Mouse (Mus musculus): Measurements from ENCODE around the gene Jarid2. TPM values are rescaled to one million over a fixed set of nuclear protein-coding genes. Genes with fewer than 3 reads are reported as not detected.

Jarid2 gene
- polyA plus RNA-seq, 1 experiment from 2014 or later = 31.1 TPM

GRCm38 (mm10) chr13:44926311-44926710 lies 197.0 kb downstream of the Jarid2 start:
- no peak overlapping the region for H3K4me2 ChIP-seq
- WGBS = 78% methylated on average over 2 of the region's 2 CpGs
- no peak for ATAC-seq (ENCODE audit: low FRiP score)
- H3K9ac ChIP-seq (replicated peaks) = no peak overlapping the region
- no peaks in the 10 kb centered on the region for H3K4me1 ChIP-seq
- H3K4me3 ChIP-seq (replicated peaks) = no peak overlapping the region
- peaks cover 55% of the 10 kb centered on the region for H3K36me3 ChIP-seq
- H3K27ac ChIP-seq (replicated peaks) = no peak overlapping the region
- H3K9me3 ChIP-seq (replicated peaks) = no peaks in the 10 kb centered on the region
- H3K27me3 ChIP-seq (replicated peaks) = no peaks in the 10 kb centered on the region

GRCm38 (mm10) chr13:44932307-44933264 lies 203.3 kb downstream of the Jarid2 start:
- 57% methylated on average over 18 of the region's 18 CpGs for WGBS
- Histone ChIP-seq H3K4me2 (no peak overlapping the region), H3K27ac (replicated peaks) (peak overlapping the region; percentile 23; the same call in 1 of the 2 replicates), H3K36me3 (peaks cover 7% of the 10 kb centered on the region; the same call in 1 of the 2 replicates), H3K9me3 (replicated peaks) (no peaks in the 10 kb centered on the region), H3K27me3 (replicated peaks) (no peaks in the 10 kb centered on the region), H3K9ac (replicated peaks) (no peak overlapping the region), H3K4me1 (peaks cover 22% of the 10 kb centered on the region), H3K4me3 (replicated peaks) (no peak overlapping the region)
- 0 out of 2 replicates have a peak, but pooled peaks have one; percentile 49 for ATAC-seq (ENCODE audit: low FRiP score)

DNA sequence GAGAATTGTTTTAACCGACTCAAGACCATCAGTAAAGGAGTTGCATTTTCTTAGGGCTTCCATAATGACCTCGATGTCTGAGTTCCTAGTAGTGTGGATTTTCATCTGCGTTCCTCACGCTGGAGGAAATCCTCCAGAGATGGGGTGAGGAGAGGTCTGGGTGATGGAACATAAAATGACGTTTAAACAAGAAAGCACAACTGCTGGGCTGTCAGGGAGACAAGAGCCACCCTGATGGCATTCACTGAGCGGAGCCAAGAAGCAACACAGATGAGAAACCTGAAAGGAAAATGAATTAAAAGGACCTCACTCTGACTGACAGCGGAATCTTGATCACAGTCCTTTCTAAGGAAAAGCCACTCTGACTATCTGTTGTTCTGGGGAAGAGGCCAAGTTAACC lies 204.3 kb downstream of the Jarid2 start:
- no peak overlapping the region for H3K9ac ChIP-seq (replicated peaks)
- H3K4me1 ChIP-seq = peaks cover 22% of the 10 kb centered on the region
- 0 out of 2 replicates have a peak, but pooled peaks cover 5% of the 10 kb centered on the region for H3K36me3 ChIP-seq
- 34% methylated on average over 7 of the region's 7 CpGs for WGBS
- no peak overlapping the region for H3K4me2 ChIP-seq
- H3K4me3 ChIP-seq (replicated peaks) = no peak overlapping the region
- H3K9me3 ChIP-seq (replicated peaks) = no peaks in the 10 kb centered on the region
- peak overlapping the region; percentile 23; the same call in 1 of the 2 replicates for H3K27ac ChIP-seq (replicated peaks)
- H3K27me3 ChIP-seq (replicated peaks) = no peaks in the 10 kb centered on the region
- no peak for ATAC-seq (ENCODE audit: low FRiP score)

- ATAC-seq (ENCODE audit: low FRiP score) = no peak
- Histone ChIP-seq H3K36me3 (no peaks in the 10 kb centered on the region), H3K4me1 (peaks cover 41% of the 10 kb centered on the region), H3K27ac (replicated peaks) (no peak overlapping the region), H3K4me3 (replicated peaks) (no peak overlapping the region), H3K4me2 (no peak overlapping the region), H3K9ac (replicated peaks) (no peak overlapping the region), H3K9me3 (replicated peaks) (no peaks in the 10 kb centered on the region), H3K27me3 (replicated peaks) (no peaks in the 10 kb centered on the region)
- 88% methylated on average over 3 of the region's 3 CpGs for WGBS
These were observed 208.4 kb downstream of the Jarid2 start for GRCm38 (mm10) chr13:44937681-44938080.

DNA sequence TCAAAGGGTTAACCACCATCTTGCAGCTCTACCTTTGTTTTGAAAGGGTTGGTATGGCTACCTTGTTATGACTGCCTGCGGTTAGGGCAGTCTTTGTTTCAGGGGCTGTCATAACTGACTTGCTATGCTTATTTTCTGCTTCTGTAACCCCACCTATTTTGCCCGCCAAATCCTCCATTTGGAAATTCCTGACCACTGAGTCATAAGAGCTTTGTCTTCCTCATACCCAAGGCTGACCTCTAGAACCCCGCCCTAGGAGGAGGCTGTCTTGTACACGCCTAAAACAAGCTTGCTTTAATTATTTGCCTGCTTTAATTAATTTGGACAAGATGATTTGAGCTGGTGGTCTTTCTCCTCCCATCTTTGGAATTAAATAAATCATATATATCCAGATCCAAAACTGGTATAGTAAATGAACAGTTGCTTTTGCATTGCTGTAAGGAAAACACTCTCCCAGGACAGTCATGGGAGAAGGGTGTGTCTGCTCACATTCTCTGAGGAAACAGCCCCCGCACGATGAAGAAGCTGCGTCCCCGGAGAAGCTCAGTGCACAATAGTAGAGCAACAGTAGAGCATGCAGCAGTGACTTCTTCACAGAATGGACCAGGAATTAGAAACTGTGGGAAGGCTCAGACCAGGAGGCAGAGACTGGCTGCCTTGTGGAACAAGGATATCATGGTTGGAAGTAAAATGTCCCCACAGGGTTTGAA lies 210.2 kb downstream of the Jarid2 start:
- Histone ChIP-seq H3K27me3 (replicated peaks) (no peaks in the 10 kb centered on the region), H3K27ac (replicated peaks) (no peak overlapping the region), H3K4me2 (no peak overlapping the region), H3K4me1 (peaks cover 38% of the 10 kb centered on the region), H3K9me3 (replicated peaks) (no peaks in the 10 kb centered on the region), H3K9ac (replicated peaks) (no peak overlapping the region), H3K36me3 (no peaks in the 10 kb centered on the region), H3K4me3 (replicated peaks) (no peak overlapping the region)
- WGBS = 75% methylated on average over 8 of the region's 8 CpGs
- no peak for ATAC-seq (ENCODE audit: low FRiP score)

GRCm38 (mm10) chr13:44943618-44944017 lies 214.3 kb downstream of the Jarid2 start:
- Histone ChIP-seq H3K4me1 (peaks cover 70% of the 10 kb centered on the region), H3K4me2 (no peak overlapping the region), H3K27me3 (replicated peaks) (no peaks in the 10 kb centered on the region), H3K9me3 (replicated peaks) (no peaks in the 10 kb centered on the region), H3K27ac (replicated peaks) (no peak overlapping the region), H3K9ac (replicated peaks) (no peak overlapping the region), H3K4me3 (replicated peaks) (no peak overlapping the region), H3K36me3 (no peaks in the 10 kb centered on the region)
- no peak for ATAC-seq (ENCODE audit: low FRiP score)
- 68% methylated on average over 2 of the region's 2 CpGs for WGBS

GRCm38 (mm10) chr13:44946880-44947635 lies 217.8 kb downstream of the Jarid2 start:
- Histone ChIP-seq H3K27ac (replicated peaks) (peak overlapping the region; percentile 93), H3K4me3 (replicated peaks) (peak overlapping the region; percentile 54), H3K9me3 (replicated peaks) (no peaks in the 10 kb centered on the region), H3K4me1 (peaks cover 54% of the 10 kb centered on the region), H3K36me3 (no peaks in the 10 kb centered on the region), H3K4me2 (peak overlapping the region; percentile 54), H3K27me3 (replicated peaks) (no peaks in the 10 kb centered on the region), H3K9ac (replicated peaks) (peak overlapping the region; percentile 65)
- WGBS = 8% methylated on average over 8 of the region's 8 CpGs
- ATAC-seq (ENCODE audit: low FRiP score) = peak; percentile 75

DNA sequence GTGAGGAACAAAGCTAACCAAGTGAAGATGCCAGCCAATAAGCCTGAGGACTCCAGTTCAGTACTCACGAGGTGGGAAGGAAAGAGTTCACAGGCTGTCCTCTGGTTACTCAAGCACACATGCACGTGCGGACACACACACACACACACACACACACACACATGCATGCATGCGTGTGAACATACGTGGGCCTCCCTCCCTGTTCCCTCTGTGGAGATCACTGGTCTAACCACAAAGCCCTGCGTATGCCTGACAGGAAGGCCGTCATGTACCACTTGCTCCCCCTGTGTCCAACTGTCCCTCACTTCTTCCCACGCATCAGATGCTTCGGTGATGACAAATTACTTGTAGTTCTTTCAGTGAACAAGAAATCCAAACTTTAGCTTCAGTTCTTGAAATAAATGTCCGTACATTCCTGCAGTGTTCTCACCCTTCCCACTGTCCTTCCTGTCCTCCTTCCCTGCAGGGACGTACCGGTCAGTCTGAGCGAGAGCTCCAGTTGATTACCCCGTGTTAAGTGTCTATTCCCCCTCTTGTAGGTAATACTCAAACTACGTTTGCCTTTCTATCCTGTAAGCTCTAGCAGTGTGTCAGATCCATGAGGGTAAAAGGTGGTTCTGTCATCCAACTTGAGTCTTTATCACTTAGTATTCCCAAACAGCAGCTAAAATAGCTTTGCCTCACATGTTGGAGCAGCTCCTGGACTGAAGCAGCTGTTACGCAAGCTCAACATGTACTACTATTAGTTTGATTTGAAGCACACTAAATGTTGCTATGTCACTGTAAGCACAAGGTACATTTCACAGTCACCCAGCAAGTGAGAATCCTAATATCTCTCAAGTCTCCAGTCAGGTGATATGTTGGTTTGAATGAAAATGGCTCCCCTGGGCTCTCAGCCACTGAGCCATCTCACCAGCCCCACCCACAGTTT lies 219.3 kb downstream of the Jarid2 start:
- Histone ChIP-seq H3K27me3 (replicated peaks) (no peaks in the 10 kb centered on the region), H3K9ac (replicated peaks) (no peak overlapping the region), H3K4me2 (no peak overlapping the region), H3K27ac (replicated peaks) (no peak overlapping the region), H3K9me3 (replicated peaks) (no peaks in the 10 kb centered on the region), H3K4me3 (replicated peaks) (no peak overlapping the region), H3K36me3 (no peaks in the 10 kb centered on the region), H3K4me1 (peaks cover 39% of the 10 kb centered on the region)
- no peak for ATAC-seq (ENCODE audit: low FRiP score)
- WGBS = 88% methylated on average over 16 of the region's 16 CpGs

DNA sequence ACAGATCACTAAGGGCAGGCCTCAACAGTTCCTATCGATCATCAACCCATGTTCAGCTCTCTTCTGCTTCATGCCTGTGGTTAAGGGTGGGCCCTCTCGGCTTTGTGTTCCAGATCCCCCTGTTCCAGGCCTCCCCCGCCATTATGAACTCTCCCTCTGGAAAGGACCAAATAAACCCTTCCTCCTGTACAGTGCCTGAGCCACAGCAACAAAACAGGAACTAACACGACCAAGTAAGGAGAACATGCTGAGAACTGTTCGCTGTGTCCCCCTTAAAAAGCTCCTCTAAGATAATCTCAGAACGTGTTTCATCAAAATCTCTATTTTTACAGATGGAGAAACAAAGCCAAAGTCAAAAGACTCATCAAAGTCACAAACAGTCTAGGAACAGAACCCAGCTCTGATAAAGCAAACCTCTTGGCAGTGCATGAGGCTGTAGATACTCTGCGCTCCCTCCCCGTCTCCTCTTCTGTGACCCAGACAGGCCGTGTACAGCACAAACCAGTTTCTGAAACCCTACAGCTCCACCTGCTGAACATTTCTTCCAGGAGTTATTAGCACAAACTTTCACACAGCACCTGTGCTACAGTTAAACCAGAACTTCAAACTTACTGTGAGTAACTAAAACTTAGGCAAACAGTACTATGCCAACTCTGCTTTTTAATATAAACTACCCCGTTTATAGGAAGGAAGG lies 223.3 kb downstream of the Jarid2 start:
- peaks cover 12% of the 10 kb centered on the region for H3K4me1 ChIP-seq
- H3K4me2 ChIP-seq = no peak overlapping the region
- H3K9ac ChIP-seq (replicated peaks) = no peak overlapping the region
- no peaks in the 10 kb centered on the region for H3K9me3 ChIP-seq (replicated peaks)
- no peak for ATAC-seq (ENCODE audit: low FRiP score)
- H3K4me3 ChIP-seq (replicated peaks) = no peak overlapping the region
- 79% methylated on average over 10 of the region's 10 CpGs for WGBS
- H3K27me3 ChIP-seq (replicated peaks) = no peaks in the 10 kb centered on the region
- no peak overlapping the region for H3K27ac ChIP-seq (replicated peaks)
- H3K36me3 ChIP-seq = no peaks in the 10 kb centered on the region

DNA sequence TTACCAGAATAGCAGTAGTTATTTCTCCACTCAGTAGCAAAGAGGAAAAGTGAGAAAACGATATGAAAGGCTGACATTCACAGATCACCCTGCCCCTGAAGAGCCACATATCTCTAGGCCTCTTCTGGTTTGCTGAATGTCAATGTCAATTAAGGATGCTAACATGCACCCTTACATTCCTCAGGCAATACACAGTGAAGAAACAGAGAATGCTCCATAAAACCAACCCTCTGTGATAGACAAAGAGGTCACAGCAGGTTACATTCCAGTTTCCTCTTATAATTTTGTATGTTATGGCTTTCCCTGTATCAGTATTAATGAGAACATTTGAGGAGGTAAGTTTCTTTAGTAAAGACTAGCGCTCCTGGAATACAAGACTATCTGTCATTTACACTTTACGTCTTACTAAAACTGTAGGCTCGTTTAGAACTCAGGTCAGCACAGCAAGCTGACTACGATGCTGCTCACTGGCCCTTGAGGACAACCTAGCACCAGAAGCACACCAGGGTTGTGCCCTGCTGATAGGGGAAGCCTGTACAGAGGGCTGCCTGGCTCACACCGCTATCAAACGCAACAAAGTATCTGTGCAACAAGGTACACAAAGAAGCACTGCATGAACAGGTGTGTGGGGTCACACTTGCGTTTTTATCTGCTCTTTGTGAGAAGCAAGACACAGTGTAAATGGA lies 224.4 kb downstream of the Jarid2 start:
- Histone ChIP-seq H3K4me2 (no peak overlapping the region), H3K9ac (replicated peaks) (no peak overlapping the region), H3K27ac (replicated peaks) (no peak overlapping the region), H3K27me3 (replicated peaks) (no peaks in the 10 kb centered on the region), H3K4me3 (replicated peaks) (no peak overlapping the region), H3K9me3 (replicated peaks) (no peaks in the 10 kb centered on the region), H3K36me3 (no peaks in the 10 kb centered on the region), H3K4me1 (0 out of 2 replicates have a peak, but pooled peaks cover under 1% of the 10 kb centered on the region)
- WGBS = 85% methylated on average over 8 of the region's 8 CpGs
- no peak for ATAC-seq (ENCODE audit: low FRiP score)
